Mouse (Mus musculus) frontal cortex, postnatal 14 days (tissue): ENCODE results near the gene a.
"Not testable (repeated sequence)": the region's sequence is repeated elsewhere in the genome, so short reads cannot be mapped to it uniquely, and the experiment has no call there.

ENCODE experiments used
- DNase-seq, 2 experiments: peaks; one replicate each; pipeline ENCODE4 v3.0.0; 2022; ENCODE audit warnings: low spot score in 2 of 2

a gene

DNA sequence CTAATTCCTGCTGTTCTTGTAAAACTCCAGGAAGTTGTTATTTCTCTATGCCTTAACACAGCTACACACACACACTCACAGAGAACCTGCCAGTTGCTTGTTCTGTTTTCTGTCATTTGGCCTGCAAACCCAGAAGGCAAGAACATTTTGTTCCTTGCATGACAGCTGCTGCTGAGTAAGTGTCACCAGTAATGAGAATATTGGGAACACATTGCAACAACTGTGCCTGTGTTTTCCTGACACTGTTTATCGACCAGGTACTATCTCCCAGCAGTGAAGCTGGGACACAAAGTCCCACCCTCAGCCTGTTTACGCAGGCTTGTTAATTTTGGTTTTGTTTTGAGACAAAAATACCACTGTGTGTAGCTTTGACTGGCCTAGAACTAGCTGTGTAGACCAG is 261.5 kb downstream of the a start:
- no peak for DNase-seq

DNA sequence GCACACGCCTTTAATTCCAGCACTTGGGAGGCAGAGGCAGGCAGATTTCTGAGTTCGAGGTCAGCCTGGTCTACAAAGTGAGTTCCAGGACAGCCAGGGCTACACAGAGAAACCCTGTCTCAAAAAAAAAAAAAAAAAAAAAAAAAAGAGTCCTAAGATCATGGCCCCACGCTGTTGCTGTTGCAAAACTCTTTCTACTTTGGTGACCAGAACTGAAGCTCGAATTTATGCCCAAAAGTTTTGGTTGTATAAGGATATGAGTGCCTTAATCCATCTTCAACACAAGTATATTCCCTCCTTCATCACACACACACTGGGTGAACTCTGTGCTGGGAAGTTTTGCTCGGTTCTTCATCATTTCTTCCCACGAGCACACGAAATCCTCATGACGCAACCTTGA is 262.3 kb downstream of the a start:
- not testable (repeated sequence) for DNase-seq

DNA sequence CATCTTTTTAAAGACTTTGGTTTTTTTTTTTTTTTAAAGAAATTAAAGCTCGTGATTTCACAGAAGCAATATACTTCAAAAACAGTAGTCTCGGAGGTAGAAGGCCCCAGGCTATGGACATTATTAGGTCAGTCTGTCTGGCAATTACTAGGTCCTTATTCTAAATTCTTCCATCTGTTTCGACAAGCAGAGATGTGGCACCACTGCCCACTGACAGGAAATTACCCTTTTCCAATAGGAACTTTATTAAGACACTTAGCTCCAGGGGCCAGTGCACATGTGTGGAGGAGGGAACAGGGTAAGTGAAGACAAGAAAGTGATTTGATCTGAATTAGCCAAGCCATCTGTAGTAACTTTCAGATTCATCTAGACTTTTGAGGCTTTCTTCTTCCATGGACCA is 263.5 kb downstream of the a start:
- no peak for DNase-seq

DNA sequence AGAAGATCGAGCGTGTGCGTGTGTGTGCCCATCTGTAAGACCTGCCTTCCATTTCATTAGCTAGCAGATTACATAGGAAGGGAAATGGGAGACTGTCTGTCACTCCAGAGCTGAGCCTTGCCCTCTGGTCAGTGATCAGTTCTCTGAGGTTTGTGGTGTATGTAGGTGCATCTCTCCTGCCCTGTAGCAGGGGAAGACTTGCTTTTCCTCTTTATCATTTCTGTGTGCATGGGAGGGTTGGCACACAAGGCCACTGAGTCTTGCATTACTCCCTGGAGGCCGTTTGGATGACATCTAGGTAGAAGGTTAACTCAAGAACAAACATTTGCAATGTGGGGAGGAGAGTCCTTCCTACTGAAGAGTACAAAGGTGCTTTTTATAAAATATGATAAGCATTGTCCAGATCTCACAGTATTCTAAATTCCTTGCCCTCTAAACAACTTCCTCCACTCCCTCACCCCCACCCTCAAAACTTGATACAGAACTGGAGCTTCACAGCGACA is 264.9 kb downstream of the a start:
- DNase-seq, result no peak

- no peak for DNase-seq
Measured at GRCm38 (mm10) chr2:155057361-155057760, 266.2 kb downstream of the a start.

GRCm38 (mm10) chr2:155071027-155071426 is 279.8 kb downstream of the a start:
- DNase-seq, result no peak

GRCm38 (mm10) chr2:155072353-155073145 is 281.3 kb downstream of the a start:
- no peak for DNase-seq

DNA sequence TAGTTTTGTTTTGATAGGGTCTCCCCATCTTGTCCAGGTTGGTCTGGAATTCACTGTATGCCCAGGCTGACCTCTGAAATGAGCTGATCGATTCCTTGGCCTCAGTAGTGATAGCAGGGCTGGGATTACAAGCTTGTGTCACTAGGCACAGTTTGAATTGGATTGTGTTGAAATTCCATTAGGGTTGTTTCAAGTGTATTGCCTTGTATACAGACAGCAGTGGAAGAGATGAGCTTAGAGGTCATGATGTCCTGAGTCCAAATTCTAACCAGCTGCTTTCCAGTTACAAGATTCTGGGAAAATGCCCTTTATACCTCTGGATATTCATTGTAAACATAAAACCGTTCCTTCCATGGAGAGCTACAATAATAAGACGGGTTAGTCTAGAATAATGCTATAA is 282.1 kb downstream of the a start:
- DNase-seq, result no peak

DNA sequence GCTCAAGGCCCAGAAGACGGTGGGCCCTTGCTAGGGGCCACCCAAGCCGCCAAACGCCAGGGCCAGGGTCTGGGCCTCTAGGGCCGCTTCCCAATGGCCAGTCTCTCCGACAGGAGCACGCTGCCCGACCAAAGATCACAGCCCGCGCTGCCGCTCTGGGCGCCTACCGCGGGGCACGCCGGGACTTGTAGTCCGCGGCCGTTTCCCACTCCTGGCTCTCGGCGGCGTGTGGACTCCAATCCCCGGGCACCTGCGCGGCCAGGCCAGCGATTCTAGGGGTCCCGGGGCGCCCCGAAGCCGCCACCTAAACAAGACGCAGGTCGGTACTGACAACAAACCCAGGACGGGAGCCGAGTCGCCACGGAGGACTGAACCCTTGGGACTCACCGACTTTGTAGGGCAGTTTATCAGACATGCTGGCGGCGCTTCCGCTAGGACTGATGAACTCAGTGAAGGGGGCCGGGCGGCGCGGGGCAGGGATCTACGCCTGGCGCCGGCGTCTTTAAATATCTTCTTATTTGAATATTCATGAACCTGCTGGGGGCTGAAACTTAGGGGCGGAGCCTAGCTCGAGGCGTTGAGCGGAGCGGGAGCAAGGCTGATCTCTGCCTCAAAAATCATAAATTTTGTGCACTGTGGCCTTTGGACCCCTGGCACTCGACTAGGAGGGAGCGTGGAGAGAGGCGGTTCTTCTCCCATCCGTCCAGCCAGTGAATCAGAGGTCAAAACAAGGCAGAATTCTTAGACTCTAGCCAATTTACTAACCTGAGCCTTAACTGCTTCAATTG is 283.0 kb downstream of the a start, which contains the start of gene Ahcy:
Gene Ahcy (minus strand): TSS at position 520 of the 788 bp plus-strand sequence.
- peak; percentile 78 to 85 for DNase-seq

GRCm38 (mm10) chr2:155074766-155075330 is 283.6 kb downstream of the a start:
- peak in 1 of 2 experiments; percentile 5 for DNase-seq

GRCm38 (mm10) chr2:155075649-155076048 is 284.4 kb downstream of the a start:
- DNase-seq, result no peak

GRCm38 (mm10) chr2:155079500-155080178 is 288.4 kb downstream of the a start:
- no peak for DNase-seq

DNA sequence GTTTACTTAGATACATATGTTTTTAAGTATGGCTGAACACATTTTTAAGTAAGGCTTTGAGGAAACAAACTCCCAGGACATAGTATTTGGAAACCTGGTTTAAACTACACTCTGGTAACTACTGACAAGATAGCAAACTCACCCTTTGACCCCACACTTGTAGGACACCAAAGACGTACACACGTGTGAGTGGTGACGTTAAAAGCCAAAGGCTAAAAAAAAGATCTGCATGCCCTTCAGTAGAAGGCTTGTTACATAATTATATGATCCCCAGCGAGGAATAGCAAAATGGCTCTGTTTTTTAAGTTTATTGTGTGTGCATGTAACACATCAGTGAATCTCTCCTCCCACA is 289.0 kb downstream of the a start:
- DNase-seq, result no peak

DNA sequence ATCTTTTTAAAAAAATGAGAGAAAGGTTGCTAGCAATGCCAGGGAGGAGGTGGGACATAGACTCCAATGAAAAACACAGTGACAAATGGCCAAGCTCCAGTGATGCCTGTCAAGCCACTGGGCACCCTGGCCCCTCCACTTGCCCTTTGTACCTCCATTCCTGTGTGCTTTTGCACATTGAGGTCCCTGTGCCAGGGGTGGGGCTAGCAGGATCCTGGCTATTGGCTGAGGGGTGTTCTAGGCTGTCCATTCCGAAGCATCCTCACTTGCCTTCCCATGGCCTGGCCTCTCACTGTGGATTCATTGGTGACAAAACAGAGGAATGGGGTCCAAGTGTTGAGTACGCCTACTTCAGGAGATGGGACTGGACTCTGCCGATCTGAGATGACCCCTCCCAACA is 289.9 kb downstream of the a start:
- no peak for DNase-seq

DNA sequence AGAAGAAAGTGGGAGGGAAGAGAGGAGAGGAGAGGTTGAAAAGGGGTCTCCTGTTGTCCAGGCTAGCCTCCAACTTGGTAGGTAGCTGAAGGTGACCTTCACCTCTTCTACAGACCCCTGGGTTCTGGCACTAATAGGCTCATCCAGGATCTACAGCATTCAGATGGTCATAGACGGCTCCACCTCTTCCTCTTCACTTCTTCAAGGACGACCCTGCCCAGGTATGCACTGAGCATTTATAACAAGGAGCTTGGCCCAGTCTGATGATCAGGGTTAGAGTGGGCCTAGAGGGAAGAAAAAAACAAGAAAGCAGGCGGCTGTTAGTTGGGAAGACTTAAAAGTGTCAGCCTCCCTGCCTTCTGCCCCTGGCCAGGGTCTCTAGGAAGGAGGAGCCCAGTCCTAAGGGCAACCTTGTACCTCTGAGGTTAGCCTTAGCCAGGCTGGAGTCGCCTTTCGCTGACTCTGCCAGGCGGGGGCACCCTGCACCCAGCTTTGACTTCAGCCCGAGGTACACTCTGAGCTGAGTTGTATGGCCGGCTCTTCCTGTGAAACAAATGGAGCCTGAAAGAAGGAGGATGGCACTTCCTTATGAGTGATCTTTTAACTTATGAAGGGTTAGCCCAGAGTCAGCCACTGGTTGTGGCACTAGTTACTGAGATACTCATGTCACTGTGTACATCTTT is 291.1 kb downstream of the a start:
- DNase-seq, result peak; percentile 18 to 39

DNA sequence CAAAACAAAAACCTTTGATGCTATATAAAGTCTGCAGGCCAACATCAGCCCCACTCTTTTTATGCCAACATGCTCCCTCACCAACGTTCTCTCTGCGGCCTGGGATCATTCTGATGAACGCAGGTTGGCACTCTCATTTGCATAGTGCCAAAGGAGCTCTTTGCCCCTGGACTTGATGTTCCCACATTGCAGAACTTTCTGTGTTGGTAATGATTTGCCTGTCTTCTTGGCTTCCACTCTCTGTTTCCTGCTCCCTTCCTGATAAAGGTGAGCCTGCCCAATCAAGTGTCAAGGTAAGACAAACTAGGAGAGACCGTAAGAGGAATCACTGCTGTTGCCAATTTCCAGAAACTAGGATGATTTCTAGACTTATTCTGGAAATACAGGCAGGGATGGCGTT is 293.3 kb downstream of the a start:
- DNase-seq, result no peak

DNA sequence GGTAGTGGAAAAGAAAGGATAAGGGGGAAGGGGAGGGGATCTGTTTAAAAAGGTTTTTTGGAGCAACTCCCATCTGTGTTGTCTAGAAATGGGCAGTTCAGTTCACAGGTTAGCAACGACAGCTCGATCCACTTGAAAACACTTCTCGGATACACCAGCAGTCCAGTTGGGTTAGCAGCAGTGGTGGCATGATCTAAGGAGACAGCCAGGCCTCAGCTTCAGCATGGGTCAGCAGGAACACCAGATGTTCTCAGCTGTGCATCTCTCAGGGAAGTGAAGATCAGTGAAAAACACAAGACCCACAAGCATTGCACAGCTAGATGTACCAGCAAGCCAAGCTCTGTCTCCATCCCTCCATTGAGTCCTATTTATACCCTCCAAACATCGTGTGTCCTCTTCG is 295.1 kb downstream of the a start:
- DNase-seq, result no peak

DNA sequence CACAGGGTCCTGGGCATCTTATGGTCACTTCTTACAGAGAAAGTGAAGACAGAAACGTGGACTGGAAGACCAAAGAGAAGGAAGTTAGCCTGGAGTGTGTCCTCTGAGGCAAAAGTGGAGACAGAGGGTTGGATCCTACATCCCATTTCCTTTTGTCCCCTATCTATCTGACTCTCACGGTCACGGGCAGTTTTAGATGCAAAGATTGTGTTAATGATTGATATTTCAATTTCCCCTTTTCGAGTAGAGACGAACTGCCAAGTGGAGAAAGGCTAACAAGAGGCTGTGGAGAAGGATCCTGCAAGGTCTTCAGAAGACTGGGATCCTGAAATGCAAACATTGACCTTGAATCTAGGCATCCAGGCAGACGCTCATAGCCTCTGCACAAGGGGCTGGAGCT is 297.1 kb downstream of the a start:
- DNase-seq, result no peak

- no peak for DNase-seq
Measured at GRCm38 (mm10) chr2:155090909-155091742, 299.9 kb downstream of the a start.

DNA sequence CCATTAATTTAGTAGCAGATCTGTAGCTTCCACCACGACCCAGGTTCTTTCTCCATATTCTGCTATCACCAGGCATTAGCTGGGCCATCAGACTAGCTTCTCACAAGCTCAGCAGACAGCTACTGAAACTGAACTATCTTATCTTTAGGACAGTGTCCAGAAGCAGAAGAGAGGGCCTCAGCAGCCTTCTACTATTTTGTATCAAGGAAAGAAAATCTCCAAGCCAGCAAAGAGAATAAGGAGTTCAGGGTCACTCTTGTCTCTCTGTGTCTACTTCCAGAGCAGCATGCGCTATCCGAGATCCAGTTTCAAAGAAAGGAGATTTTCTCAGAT is 300.5 kb downstream of the a start:
- DNase-seq, result no peak

GRCm38 (mm10) chr2:155093418-155093817 is 302.2 kb downstream of the a start:
- no peak for DNase-seq
